Mouse (Mus musculus) heart, postnatal 0 days (tissue): ENCODE data around the gene Pfdn6. TPM values are rescaled to one million over a fixed set of nuclear protein-coding genes. Genes with fewer than 3 reads are reported as not detected.

Experiments used
- ATAC-seq: fragments of 200-750 bp; cut with Nextera tagmentation; 2 replicates; pipeline ENCODE4 v1.8.0; 2017; ENCODE audit warnings: low read depth, moderate number of reproducible peaks, moderate library complexity; ENCODE audit not compliant: insufficient read depth
- DNase-seq: peaks from one replicate; pipeline ENCODE4 v3.0.0-alpha.2; 2016; ENCODE audit warnings: low spot score
- H3K27ac ChIP-seq: fragments of 300-500 bp; sonication (generic); 2 replicates; pipeline ENCODE4 v1.5.1; 2014; ENCODE audit warnings: low read depth, mild to moderate bottlenecking
- H3K27me3 ChIP-seq: fragments of 300-500 bp; sonication (generic); 2 replicates; pipeline ENCODE4 v1.6.1; 2014; ENCODE audit warnings: low read length, mixed read lengths; ENCODE audit not compliant: control insufficient read depth, insufficient read depth
- H3K36me3 ChIP-seq: fragments of 300-500 bp; sonication (generic); replicated peaks from 2 replicates; pipeline ENCODE4 v1.6.1; 2014; ENCODE audit warnings: low read length, mixed read lengths; ENCODE audit not compliant: control insufficient read depth, insufficient read depth
- H3K4me1 ChIP-seq: fragments of 300-500 bp; sonication (generic); 2 replicates; pipeline ENCODE4 v1.6.1; 2014; ENCODE audit warnings: antibody characterized with exemption; ENCODE audit not compliant: control insufficient read depth, insufficient read depth
- H3K4me2 ChIP-seq: fragments of 300-500 bp; sonication (generic); 2 replicates; pipeline ENCODE4 v1.6.1; 2014; ENCODE audit warnings: low read depth, mild to moderate bottlenecking, low read length, moderate library complexity
- H3K4me3 ChIP-seq: fragments of 300-500 bp; sonication (generic); 2 replicates; pipeline ENCODE4 v1.5.1; 2014; ENCODE audit warnings: low read depth, low read length
- H3K9ac ChIP-seq: fragments of 300-500 bp; sonication (generic); replicated peaks from 2 replicates; pipeline ENCODE4 v1.6.1; 2014; ENCODE audit warnings: low read depth, low read length, mixed read lengths
- H3K9me3 ChIP-seq: fragments of 300-500 bp; sonication (generic); replicated peaks from 2 replicates; pipeline ENCODE4 v1.6.1; 2016; ENCODE audit warnings: low read length; ENCODE audit not compliant: control insufficient read depth
- CTCF ChIP-seq: IDR thresholded peaks from 2 replicates; pipeline ENCODE4 v1.5.1; 2016; ENCODE audit warnings: antibody characterized with exemption, control low read depth, low read depth
- EP300 ChIP-seq: IDR thresholded peaks from 2 replicates; pipeline ENCODE4 v1.6.1; 2016; ENCODE audit warnings: antibody characterized with exemption, low read depth
- WGBS: fragments of 180-500 bp; shearing (Covaris S2); extraction: QIAGEN DNeasy Blood & Tissue Kit; methylation state at CpG from one replicate; pipeline ENCODE4 v1.1.7; 2014; 5-methylcytosine and 5-hydroxymethylcytosine counted together
- polyA plus RNA-seq: library from polyadenylated mRNA; unstranded; fragments of >200 nt; fragmentation: Nextera tagmentation; extraction: Ambion mirVana; gene quantifications from 2 replicates; pipeline ENCODE4 v1.2.1, GENCODE M21; 2015
- total RNA-seq: library from RNA; depleted of rRNA; stranded (reverse); fragments of >200 nt; gene quantifications from 2 replicates; pipeline ENCODE4 v1.2.3, GENCODE M21; 2014; ENCODE audit warnings: low replicate concordance

Pfdn6 gene
- total and polyA plus RNA-seq, 2 experiments from 2014 or later, result 77.4 to 123 TPM

DNA sequence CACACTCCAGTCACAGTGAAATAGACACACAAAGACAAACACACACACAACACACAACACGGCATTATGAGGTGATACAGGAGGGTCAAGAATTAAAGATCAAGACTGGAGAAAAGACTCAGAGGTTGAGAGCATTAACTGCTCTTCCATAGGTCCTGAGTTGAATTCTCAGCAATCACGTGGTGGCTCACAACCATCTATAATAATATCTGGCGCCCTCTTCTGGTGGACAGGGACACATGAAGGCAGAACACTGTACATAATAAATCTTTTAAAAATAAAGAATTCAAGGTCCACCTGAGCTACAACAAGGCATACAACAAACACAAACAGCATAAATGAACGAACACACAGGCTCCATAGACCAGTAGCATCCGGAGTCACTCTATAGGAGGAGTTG, 28.8 kb upstream of the Pfdn6 start:
- H3K27me3 ChIP-seq, result no peaks in the 10 kb centered on the region
- H3K4me2 ChIP-seq, result no peak overlapping the region
- ATAC-seq (peak; percentile 65; the same call in 1 of the 2 replicates), DNase-seq (peak; percentile 31)
- H3K9me3 ChIP-seq, result peaks cover 7% of the 10 kb centered on the region; the same call in 1 of the 2 replicates
- H3K4me1 ChIP-seq, result no peaks in the 10 kb centered on the region
- no peak overlapping the region for H3K27ac ChIP-seq
- WGBS, result 28% methylated on average over 5 of the region's 5 CpGs
- TF ChIP-seq CTCF (peak; percentile 38), EP300 (no peak)
- H3K9ac ChIP-seq, result no peak overlapping the region
- no peak overlapping the region for H3K4me3 ChIP-seq
- peaks cover 15% of the 10 kb centered on the region for H3K36me3 ChIP-seq

DNA sequence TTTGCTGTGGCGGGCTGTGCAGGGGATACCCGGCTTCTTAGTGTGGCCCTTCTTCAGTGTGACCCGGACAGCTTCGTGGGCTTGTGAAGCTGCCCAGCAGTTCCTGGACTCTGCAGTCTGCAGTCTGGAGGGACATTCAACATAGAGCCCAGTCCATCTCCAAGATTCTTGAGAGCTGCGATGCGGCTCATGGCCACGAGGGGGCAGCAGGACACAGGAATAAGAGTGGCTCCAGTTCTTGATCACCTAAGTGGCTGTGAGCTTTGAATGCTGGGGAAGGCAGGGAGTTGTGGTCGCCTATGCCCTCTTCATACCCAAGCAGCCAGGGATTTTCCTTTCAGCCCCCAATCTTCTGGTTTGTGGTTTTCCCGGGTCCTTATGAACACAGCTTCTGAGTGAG, 28.3 kb upstream of the Pfdn6 start:
- Histone ChIP-seq H3K9me3 (peaks cover 7% of the 10 kb centered on the region; the same call in 1 of the 2 replicates), H3K4me1 (no peaks in the 10 kb centered on the region), H3K9ac (no peak overlapping the region), H3K4me2 (no peak overlapping the region), H3K4me3 (no peak overlapping the region), H3K36me3 (peaks cover 18% of the 10 kb centered on the region), H3K27ac (no peak overlapping the region), H3K27me3 (no peaks in the 10 kb centered on the region)
- WGBS, result 2% methylated on average over 9 of the region's 9 CpGs
- ATAC-seq, result peak; percentile 75
- peak; percentile 68 for DNase-seq
- TF ChIP-seq EP300 (no peak), CTCF (peak; percentile 95)

DNA sequence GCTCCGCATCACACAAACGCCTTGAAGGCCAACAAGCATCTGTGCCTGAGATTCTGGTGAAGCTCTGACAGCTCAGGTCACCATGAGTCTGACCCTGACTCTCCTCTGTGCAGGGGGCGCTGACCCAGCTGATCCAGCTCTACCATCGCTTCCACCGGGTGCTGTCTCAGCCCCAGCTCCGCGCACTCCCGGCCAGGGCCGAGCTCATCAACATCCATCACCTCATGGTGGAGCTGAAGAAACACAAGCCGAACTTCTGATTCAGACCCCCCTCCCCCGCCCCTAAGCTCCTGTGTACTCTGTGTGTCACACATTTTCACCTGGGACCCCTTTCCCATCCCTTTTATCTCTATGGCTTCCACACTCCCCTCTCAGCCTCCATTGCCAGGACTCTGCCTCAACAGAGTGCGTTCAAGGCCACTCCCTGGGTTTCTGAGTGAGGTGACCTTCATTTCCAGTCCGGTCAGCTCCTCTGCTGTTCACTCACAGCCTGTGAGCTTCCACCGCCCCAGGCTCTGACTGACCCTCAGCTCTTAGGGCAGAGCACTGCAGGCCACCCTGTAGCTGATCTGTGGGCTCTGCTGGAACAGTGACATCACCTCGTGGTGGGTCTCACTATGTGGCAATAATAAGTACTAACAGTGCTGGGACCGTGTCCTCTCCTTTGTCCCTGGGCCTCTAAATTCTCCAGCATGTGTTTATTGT, 25.9 kb upstream of the Pfdn6 start:
- H3K9ac ChIP-seq, result no peak overlapping the region
- H3K4me1 ChIP-seq, result no peaks in the 10 kb centered on the region
- no peak overlapping the region for H3K27ac ChIP-seq
- TF ChIP-seq CTCF (no peak), EP300 (no peak)
- no peak overlapping the region for H3K4me3 ChIP-seq
- peaks cover 7% of the 10 kb centered on the region; the same call in 1 of the 2 replicates for H3K9me3 ChIP-seq
- ATAC-seq (no peak), DNase-seq (no peak)
- no peak overlapping the region for H3K4me2 ChIP-seq
- WGBS, result 84% methylated on average over 16 of the region's 16 CpGs
- H3K36me3 ChIP-seq, result peaks cover 37% of the 10 kb centered on the region
- H3K27me3 ChIP-seq, result no peaks in the 10 kb centered on the region

DNA sequence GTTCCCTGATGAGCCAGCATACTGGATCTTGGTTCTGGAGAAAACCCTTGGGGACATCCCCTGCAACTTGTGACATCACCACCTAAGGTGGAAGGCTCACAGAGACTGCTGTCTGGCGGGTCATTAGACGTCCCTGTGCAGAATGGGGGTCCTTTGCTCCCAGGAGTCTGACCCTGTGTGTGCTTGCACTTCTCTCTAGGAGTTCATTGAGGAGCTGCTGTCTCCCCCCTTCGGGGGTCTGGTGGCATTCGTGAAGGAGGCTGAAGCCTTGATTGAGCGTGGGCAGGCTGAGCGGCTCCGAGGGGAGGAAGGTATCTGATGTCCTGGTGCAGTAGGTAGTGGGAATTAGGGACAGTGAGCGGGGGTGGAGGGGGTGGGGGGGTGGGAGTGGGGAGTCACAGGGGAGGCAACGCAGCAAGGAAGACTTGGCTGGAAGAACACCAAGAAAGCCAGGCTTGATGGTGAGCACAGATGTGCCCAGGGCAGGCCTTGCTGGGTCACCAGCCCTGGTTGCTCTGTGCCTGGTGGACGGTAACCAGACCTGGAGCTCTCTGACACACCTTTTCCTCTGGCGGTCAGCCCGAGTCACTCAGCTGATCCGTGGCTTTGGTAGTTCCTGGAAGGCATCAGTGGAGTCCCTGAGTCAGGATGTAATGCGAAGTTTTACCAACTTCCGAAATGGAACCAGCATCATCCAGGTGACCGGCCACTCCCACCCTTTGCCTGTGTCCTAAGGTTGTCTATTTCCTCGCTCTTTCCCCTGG, 25.1 kb upstream of the Pfdn6 start:
- H3K4me1 ChIP-seq, result no peaks in the 10 kb centered on the region
- peaks cover 3% of the 10 kb centered on the region; the same call in 1 of the 2 replicates for H3K9me3 ChIP-seq
- TF ChIP-seq CTCF (no peak), EP300 (no peak)
- H3K27me3 ChIP-seq, result no peaks in the 10 kb centered on the region
- no peak overlapping the region for H3K27ac ChIP-seq
- no peak for DNase-seq
- H3K36me3 ChIP-seq, result peaks cover 39% of the 10 kb centered on the region
- 90% methylated on average over 17 of the region's 17 CpGs for WGBS
- ATAC-seq, result no peak
- H3K4me2 ChIP-seq, result no peak overlapping the region
- H3K9ac ChIP-seq, result no peak overlapping the region
- H3K4me3 ChIP-seq, result no peak overlapping the region

DNA sequence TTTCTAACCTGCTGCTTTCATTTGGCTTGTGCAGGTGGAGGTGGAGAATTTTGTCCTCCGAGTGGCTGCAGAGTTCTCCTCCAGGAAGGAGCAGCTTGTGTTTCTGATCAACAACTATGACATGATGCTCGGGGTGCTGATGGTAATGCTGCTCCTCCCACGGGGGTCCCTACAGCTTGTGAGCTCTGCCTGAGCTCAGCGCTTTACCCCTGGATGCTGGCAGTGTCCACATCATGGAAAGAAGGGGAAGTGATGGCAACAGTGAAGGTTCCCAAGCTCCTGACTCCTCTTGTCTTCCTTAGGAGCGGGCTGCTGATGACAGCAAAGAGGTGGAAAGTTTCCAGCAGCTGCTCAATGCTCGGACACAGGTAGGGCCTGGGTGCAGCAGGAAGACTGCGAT, 22.7 kb upstream of the Pfdn6 start:
- H3K27me3 ChIP-seq, result no peaks in the 10 kb centered on the region
- DNase-seq (no peak), ATAC-seq (no peak)
- no peak overlapping the region for H3K27ac ChIP-seq
- H3K4me2 ChIP-seq, result no peak overlapping the region
- 91% methylated on average over 7 of the region's 7 CpGs for WGBS
- H3K9me3 ChIP-seq, result no peaks in the 10 kb centered on the region
- TF ChIP-seq EP300 (no peak), CTCF (no peak)
- no peaks in the 10 kb centered on the region for H3K4me1 ChIP-seq
- no peak overlapping the region for H3K4me3 ChIP-seq
- H3K9ac ChIP-seq, result no peak overlapping the region
- H3K36me3 ChIP-seq, result peaks cover 59% of the 10 kb centered on the region
